Comparison of ENCODE assay signal across 11 mouse cellular contexts in genomic region chr1:62718237-62718571, GRCm38 (mm10). TPM values are rescaled to one million over a fixed set of nuclear protein-coding genes. Genes with fewer than 3 reads are reported as not detected.
DNase-seq lines count a peak whose midpoint lies in the region; ATAC-seq and TF ChIP-seq lines count a peak whose summit lies in the region.
"Had no signal": no experiment of that assay in that cellular context is flagged by ENCODE, and none has a peak within 500 bp of the region (broad histone marks: within the 10 kb centered on the region; RNA-seq: fewer than 3 reads in every experiment).

No protein-coding gene starts in this region.

- no peaks in the 10 kb centered on the region for H3K9me3 ChIP-seq in heart, embryonic 10.5 days
- no peaks in the 10 kb centered on the region for H3K9me3 ChIP-seq in hindbrain, embryonic 13.5 days
- H3K9me3 ChIP-seq in intestine, embryonic 15.5 days = no peaks in the 10 kb centered on the region
- H3K9me3 ChIP-seq: limb, embryonic 13.5 days had no signal

- no peak for TF ChIP-seq POLR2A in bone marrow macrophage, adult 2 months (IDR thresholded peaks at IDR 0.05; ENCODE audit: borderline replicate concordance, low read depth, low read length)

- H3K27ac ChIP-seq in heart, embryonic 10.5 days = peak overlapping the region; percentile 62; the same call in 1 of the 2 replicates
- peak overlapping the region; percentile 99 for H3K27ac ChIP-seq in bone marrow macrophage, adult 2 months (ENCODE audit: insufficient read depth, low read depth, low read length)
- H3K27ac ChIP-seq in hindbrain, embryonic 13.5 days = peak overlapping the region; percentile 78; the same call in 1 of the 2 replicates
- no peak overlapping the region for H3K27ac ChIP-seq in intestine, embryonic 15.5 days
- H3K27ac ChIP-seq: limb, embryonic 13.5 days had no signal

- H3K9ac ChIP-seq in hindbrain, embryonic 13.5 days = peak overlapping the region; percentile 49; the same call in 1 of the 2 replicates
- H3K9ac ChIP-seq in intestine, embryonic 15.5 days = no peak overlapping the region
- H3K9ac ChIP-seq: limb, embryonic 13.5 days had no signal

- no peaks in the 10 kb centered on the region for H3K27me3 ChIP-seq in heart, embryonic 10.5 days (ENCODE audit: insufficient read depth, poor library complexity, severe bottlenecking)
- 0 out of 2 replicates have a peak, but pooled peaks cover 3% of the 10 kb centered on the region for H3K27me3 ChIP-seq in hindbrain, embryonic 13.5 days
- H3K27me3 ChIP-seq in intestine, embryonic 15.5 days (replicated peaks) = no peaks in the 10 kb centered on the region
- H3K27me3 ChIP-seq: limb, embryonic 13.5 days had no signal

- no peak for TF ChIP-seq CTCF in bone marrow macrophage, adult 2 months (IDR thresholded peaks at IDR 0.05; ENCODE audit: low read depth, low read length)

- H3K36me3 ChIP-seq in heart, embryonic 10.5 days = peaks cover 5% of the 10 kb centered on the region; the same call in 1 of the 2 replicates
- peaks cover 20% of the 10 kb centered on the region for H3K36me3 ChIP-seq in hindbrain, embryonic 13.5 days
- 0 out of 2 replicates have a peak, but pooled peaks cover 3% of the 10 kb centered on the region for H3K36me3 ChIP-seq in intestine, embryonic 15.5 days

- WGBS in heart, embryonic 10.5 days = 45% methylated on average over 5 of the region's 5 CpGs
- 47% methylated on average over 5 of the region's 5 CpGs for WGBS in hindbrain, embryonic 13.5 days
- 54% methylated on average over 5 of the region's 5 CpGs for WGBS in intestine, embryonic 15.5 days

- DNase-seq in heart, embryonic 10.5 days (ENCODE audit: low spot score) = no peak
- DNase-seq in heart, adult 9 months (ENCODE audit: low spot score in 2 of 2) = no peak
- DNase-seq in 3134 (ENCODE audit: extremely low read depth, insufficient read length, low spot score) = peak; percentile 50
- DNase-seq in adrenal gland, adult 2 months = no peak
- no peak for DNase-seq in spleen, postnatal 36 days (ENCODE audit: low spot score in 2 of 2)
- DNase-seq: adrenal gland, postnatal 25 days; kidney, adult 11 months had no signal

- H3K4me2 ChIP-seq in hindbrain, embryonic 13.5 days = peak overlapping the region; percentile 39
- no peak overlapping the region for H3K4me2 ChIP-seq in intestine, embryonic 15.5 days (replicated peaks)
- H3K4me2 ChIP-seq: limb, embryonic 13.5 days had no signal

- no peak for ATAC-seq in hindbrain, embryonic 13.5 days (ENCODE audit: low FRiP score)
- no peak for ATAC-seq in intestine, embryonic 15.5 days

- H3K4me1 ChIP-seq in heart, embryonic 10.5 days = peaks cover 48% of the 10 kb centered on the region
- H3K4me1 ChIP-seq in bone marrow macrophage, adult 2 months (ENCODE audit: control insufficient read depth, insufficient read depth, low read length) = peaks cover 80% of the 10 kb centered on the region
- peaks cover 51% of the 10 kb centered on the region for H3K4me1 ChIP-seq in hindbrain, embryonic 13.5 days (replicated peaks)
- H3K4me1 ChIP-seq in intestine, embryonic 15.5 days (replicated peaks) = peaks cover 13% of the 10 kb centered on the region; the same call in 1 of the 2 replicates

- no peak overlapping the region for H3K4me3 ChIP-seq in heart, embryonic 10.5 days
- H3K4me3 ChIP-seq in bone marrow macrophage, adult 2 months (ENCODE audit: insufficient read depth, low read length) = no peak overlapping the region
- 0 out of 2 replicates have a peak overlapping the region, but pooled peaks have one; percentile 8 for H3K4me3 ChIP-seq in hindbrain, embryonic 13.5 days
- no peak overlapping the region for H3K4me3 ChIP-seq in intestine, embryonic 15.5 days (replicated peaks)
- H3K4me3 ChIP-seq: limb, embryonic 13.5 days had no signal

RNA-seq across cellular contexts. Expression of gene Nrp2, which starts 15.1 kb away (rescaled TPM):
- 7.0 and 18.0 TPM in 2 replicates for polyA plus RNA-seq in heart, embryonic 10.5 days (2016; fragmentation: Nextera tagmentation; extraction: Ambion mirVana)
- 86.4 and 97.2 TPM in 2 replicates for polyA plus RNA-seq in bone marrow macrophage, adult 2 months (2012; ENCODE audit: insufficient read depth, insufficient read length, missing spikeins)
- polyA plus RNA-seq in hindbrain, embryonic 13.5 days (2015; fragmentation: Nextera tagmentation; extraction: Ambion mirVana) = 34.8 and 35.7 TPM in 2 replicates
- 10 to 100 TPM; 32.1 to 46.3 TPM for total RNA-seq in adrenal gland, adult 2 months (2021)
- polyA plus RNA-seq in adrenal gland, adult 2 months (2012; rRNA removed) = 16.4 and 16.6 TPM in 2 replicates
- polyA plus RNA-seq in intestine, embryonic 15.5 days (2015; fragmentation: Nextera tagmentation; extraction: Ambion mirVana) = 28.3 and 31.1 TPM in 2 replicates
